Mouse (Mus musculus): ENCODE results near the gene Evi5. TPM values are rescaled to one million over a fixed set of nuclear protein-coding genes. Genes with fewer than 3 reads are reported as not detected.

The Evi5 gene
- polyA plus RNA-seq, 1 experiment from 2014 or later: 63.6 TPM

DNA sequence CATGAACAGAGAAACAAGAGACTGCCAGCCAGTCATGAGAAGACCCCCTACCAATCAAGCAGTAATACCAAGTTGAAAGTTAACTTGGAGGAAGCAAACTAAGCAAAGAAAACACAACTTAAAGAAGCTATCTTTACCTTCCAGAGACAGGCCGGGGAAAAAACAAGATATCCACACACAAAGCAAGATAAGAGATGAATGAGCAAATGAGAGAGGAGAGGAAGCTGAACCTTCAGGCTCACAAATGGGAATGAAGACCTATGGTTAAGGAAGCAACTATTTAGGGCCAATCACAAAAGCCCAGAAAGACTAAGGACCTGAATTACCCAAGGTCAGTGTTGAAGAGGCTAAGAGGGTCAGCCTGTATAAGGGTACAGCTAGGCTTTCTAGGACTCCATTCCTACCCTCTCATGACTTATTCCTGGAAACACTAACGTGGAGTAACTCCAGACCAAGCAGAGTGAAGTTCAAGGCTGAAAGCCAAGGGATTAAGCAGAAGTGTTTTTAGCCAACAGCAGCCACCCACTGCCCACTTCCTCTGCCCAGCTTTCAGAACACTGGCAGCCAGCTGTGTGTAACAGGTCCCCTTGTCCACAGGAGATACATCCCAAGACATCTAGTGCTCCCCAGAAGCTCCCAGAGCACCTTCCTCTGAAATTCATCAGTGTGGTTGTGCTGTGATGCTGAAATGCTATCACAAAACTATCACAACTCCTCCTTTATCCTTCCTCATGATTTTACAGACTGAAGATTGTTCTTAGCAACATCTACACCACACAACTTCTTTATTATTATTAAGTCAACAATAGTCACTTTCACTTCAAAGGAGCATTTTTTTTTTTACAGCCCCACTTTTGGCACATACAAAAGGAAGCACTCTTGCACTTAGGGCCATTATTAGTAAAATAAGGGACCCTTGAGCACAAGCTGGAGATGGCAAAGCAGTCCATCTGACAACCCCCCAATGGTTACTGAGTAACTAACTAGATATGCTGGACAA, 8.5 kb downstream of the Evi5 start:
- H3K27ac ChIP-seq (ENCODE audit: low read depth): no peak overlapping the region; the same call in 1 of the 2 replicates
- H3K27me3 ChIP-seq (replicated peaks; ENCODE audit: control insufficient read depth, insufficient read depth, low read length): no peaks in the 10 kb centered on the region
- H3K4me2 ChIP-seq (ENCODE audit: low read length): peak overlapping the region; percentile 15; the same call in 1 of the 2 replicates
- ATAC-seq (replicated peaks; ENCODE audit: low FRiP score, low TSS enrichment, low read depth) (no peak), DNase-seq (ENCODE audit: low spot score) (no peak)
- H3K9ac ChIP-seq (ENCODE audit: low read length): no peak overlapping the region
- H3K4me3 ChIP-seq (ENCODE audit: low read depth, low read length): no peak overlapping the region
- H3K36me3 ChIP-seq (ENCODE audit: control insufficient read depth, insufficient read depth, low read length): no peaks in the 10 kb centered on the region
- WGBS: 53% methylated on average over 2 of the region's 2 CpGs
- no peaks in the 10 kb centered on the region for H3K9me3 ChIP-seq (ENCODE audit: control insufficient read depth, low read length)
- peaks cover 12% of the 10 kb centered on the region for H3K4me1 ChIP-seq (replicated peaks; ENCODE audit: control insufficient read depth, insufficient read depth, low read length)

DNA sequence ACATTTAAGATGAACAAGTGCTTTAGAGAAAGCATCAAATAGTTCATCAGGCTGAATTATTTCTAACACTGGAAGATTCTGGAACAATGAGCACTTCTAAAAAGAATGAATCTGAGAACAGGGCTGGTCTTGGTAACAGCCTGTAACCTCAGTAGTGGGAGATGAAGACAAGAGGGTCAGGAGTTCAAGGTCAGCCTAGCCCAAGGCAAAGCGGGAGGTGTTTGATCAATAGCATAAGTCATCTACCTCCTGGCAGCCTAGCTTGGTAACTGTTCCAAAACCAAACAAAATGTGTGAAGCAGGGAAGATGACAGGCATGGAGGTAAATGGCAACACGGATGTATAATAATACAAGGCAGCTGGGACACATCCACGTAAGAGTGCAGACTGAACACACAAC, 10.9 kb downstream of the Evi5 start:
- no peaks in the 10 kb centered on the region for H3K36me3 ChIP-seq (ENCODE audit: control insufficient read depth, insufficient read depth, low read length)
- no peak overlapping the region for H3K9ac ChIP-seq (ENCODE audit: low read length)
- peaks cover 12% of the 10 kb centered on the region for H3K4me1 ChIP-seq (replicated peaks; ENCODE audit: control insufficient read depth, insufficient read depth, low read length)
- DNase-seq (ENCODE audit: low spot score) (no peak), ATAC-seq (replicated peaks; ENCODE audit: low FRiP score, low TSS enrichment, low read depth) (no peak)
- no peaks in the 10 kb centered on the region for H3K27me3 ChIP-seq (replicated peaks; ENCODE audit: control insufficient read depth, insufficient read depth, low read length)
- H3K27ac ChIP-seq (ENCODE audit: low read depth): no peak overlapping the region
- WGBS: 74% methylated on average over 3 of the region's 3 CpGs
- H3K4me3 ChIP-seq (ENCODE audit: low read depth, low read length): no peak overlapping the region
- no peaks in the 10 kb centered on the region for H3K9me3 ChIP-seq (ENCODE audit: control insufficient read depth, low read length)
- H3K4me2 ChIP-seq (ENCODE audit: low read length): no peak overlapping the region

DNA sequence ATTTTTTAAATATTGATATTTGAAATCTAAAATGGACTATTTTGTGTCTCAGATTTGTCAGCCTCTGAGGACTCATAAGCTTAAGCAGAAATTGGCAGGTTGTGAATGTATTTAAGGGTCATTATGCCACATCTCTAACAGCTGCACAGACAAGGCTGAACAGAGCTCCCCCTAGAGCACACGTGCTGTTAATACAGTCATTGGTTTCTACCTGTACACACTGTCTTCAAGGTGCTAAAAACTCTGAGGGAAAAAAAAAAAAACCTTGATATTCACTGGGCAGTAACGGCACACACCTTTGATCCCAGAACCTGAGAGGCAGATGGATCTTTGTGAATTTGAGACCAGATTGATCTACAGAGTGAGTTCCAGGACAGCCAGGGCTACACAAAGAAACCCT, 15.9 kb downstream of the Evi5 start:
- 54% methylated on average over 2 of the region's 2 CpGs for whole genome bisulfite sequencing
- ATAC-seq (replicated peaks; ENCODE audit: low FRiP score, low TSS enrichment, low read depth) (no peak), DNase-seq (ENCODE audit: low spot score) (no peak)

DNA sequence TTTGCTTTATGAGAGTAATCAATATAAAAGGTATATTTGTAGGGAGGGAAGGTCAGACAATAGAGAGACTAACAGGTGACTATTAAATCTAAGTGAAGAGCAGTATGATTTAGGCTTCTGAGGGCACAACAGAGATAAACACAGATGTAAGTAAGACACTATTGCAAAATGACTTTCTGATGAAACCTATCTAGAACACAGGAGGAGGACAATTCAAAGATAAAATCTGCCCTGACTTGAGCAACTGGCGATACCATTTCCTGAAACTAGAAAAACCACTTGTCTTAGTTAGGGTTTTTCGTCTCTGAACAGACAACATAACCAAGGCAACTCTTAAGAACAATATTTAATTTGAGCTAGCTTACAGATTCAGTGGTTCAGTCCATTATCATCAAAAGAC, 19.4 kb downstream of the Evi5 start:
- H3K36me3 ChIP-seq (ENCODE audit: control insufficient read depth, insufficient read depth, low read length): no peaks in the 10 kb centered on the region
- no peaks in the 10 kb centered on the region for H3K27me3 ChIP-seq (replicated peaks; ENCODE audit: control insufficient read depth, insufficient read depth, low read length)
- peaks cover 16% of the 10 kb centered on the region for H3K4me1 ChIP-seq (replicated peaks; ENCODE audit: control insufficient read depth, insufficient read depth, low read length)
- no peak overlapping the region for H3K4me3 ChIP-seq (ENCODE audit: low read depth, low read length)
- DNase-seq (ENCODE audit: low spot score): no peak
- no peak for ATAC-seq (replicated peaks; ENCODE audit: low FRiP score, low TSS enrichment, low read depth)
- WGBS: 70% methylated on average over 2 of the region's 2 CpGs
- no peak overlapping the region for H3K4me2 ChIP-seq (ENCODE audit: low read length)
- H3K9ac ChIP-seq (ENCODE audit: low read length): no peak overlapping the region
- H3K9me3 ChIP-seq (ENCODE audit: control insufficient read depth, low read length): no peaks in the 10 kb centered on the region
- H3K27ac ChIP-seq (ENCODE audit: low read depth): no peak overlapping the region

More for the DNA sequence above, 15.9 kb downstream of the Evi5 start:
- Histone ChIP-seq H3K27me3 (replicated peaks; ENCODE audit: control insufficient read depth, insufficient read depth, low read length) (no peaks in the 10 kb centered on the region), H3K9me3 (ENCODE audit: control insufficient read depth, low read length) (no peaks in the 10 kb centered on the region), H3K4me2 (ENCODE audit: low read length) (no peak overlapping the region), H3K4me1 (replicated peaks; ENCODE audit: control insufficient read depth, insufficient read depth, low read length) (peaks cover 12% of the 10 kb centered on the region), H3K4me3 (ENCODE audit: low read depth, low read length) (no peak overlapping the region), H3K9ac (ENCODE audit: low read length) (no peak overlapping the region), H3K36me3 (ENCODE audit: control insufficient read depth, insufficient read depth, low read length) (no peaks in the 10 kb centered on the region), H3K27ac (ENCODE audit: low read depth) (no peak overlapping the region)

DNA sequence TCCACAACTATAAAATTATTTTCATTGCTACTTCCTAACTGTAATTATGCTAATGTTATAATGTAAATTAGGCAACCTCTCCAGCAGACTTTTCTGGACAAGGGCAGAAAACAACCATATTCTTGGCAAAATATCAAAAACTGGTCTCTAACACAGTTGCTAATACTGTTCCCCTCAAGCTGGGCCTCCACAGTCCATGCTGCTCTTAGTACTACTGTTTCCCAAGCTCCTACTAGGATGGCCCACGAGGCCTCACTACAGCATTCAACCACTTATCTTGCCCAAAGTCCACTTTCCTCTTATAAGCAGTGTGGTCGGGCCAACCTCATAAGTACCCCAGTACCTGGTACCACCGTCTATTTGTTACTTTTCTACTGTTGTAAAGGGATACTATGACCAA, 20.4 kb downstream of the Evi5 start:
- no peak overlapping the region for H3K4me2 ChIP-seq (ENCODE audit: low read length)
- H3K4me1 ChIP-seq (replicated peaks; ENCODE audit: control insufficient read depth, insufficient read depth, low read length): peaks cover 16% of the 10 kb centered on the region
- H3K36me3 ChIP-seq (ENCODE audit: control insufficient read depth, insufficient read depth, low read length): no peaks in the 10 kb centered on the region
- WGBS: 72% methylated on average over 3 of the region's 3 CpGs
- no peak overlapping the region for H3K4me3 ChIP-seq (ENCODE audit: low read depth, low read length)
- peaks cover 6% of the 10 kb centered on the region; the same call in 1 of the 2 replicates for H3K9me3 ChIP-seq (ENCODE audit: control insufficient read depth, low read length)
- H3K27ac ChIP-seq (ENCODE audit: low read depth): no peak overlapping the region
- ATAC-seq (replicated peaks; ENCODE audit: low FRiP score, low TSS enrichment, low read depth): no peak
- no peak for DNase-seq (ENCODE audit: low spot score)
- no peaks in the 10 kb centered on the region for H3K27me3 ChIP-seq (replicated peaks; ENCODE audit: control insufficient read depth, insufficient read depth, low read length)
- H3K9ac ChIP-seq (ENCODE audit: low read length): no peak overlapping the region

DNA sequence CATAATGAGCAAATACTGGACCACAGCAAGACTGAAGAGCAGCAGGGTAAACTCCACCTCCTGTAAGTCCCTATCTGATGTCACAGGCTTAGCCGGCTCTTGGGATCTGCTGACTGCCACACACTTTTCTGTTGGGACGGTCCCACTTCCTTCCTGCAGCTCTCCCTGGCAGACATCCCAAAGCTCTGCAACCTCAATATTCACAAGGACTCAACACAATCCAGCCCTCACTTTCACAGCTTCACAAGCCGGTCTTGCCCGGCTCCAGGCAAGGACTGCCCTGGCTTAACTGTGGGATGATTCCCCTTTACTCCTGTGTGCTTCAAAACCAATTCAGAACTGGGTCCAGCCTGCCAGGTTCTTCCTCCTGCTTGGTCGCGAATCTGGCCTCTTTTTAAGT, 21.1 kb downstream of the Evi5 start:
- Histone ChIP-seq H3K27ac (ENCODE audit: low read depth) (peak overlapping the region; percentile 59), H3K4me3 (ENCODE audit: low read depth, low read length) (no peak overlapping the region), H3K9me3 (ENCODE audit: control insufficient read depth, low read length) (peaks cover 6% of the 10 kb centered on the region; the same call in 1 of the 2 replicates), H3K9ac (ENCODE audit: low read length) (no peak overlapping the region), H3K36me3 (ENCODE audit: control insufficient read depth, insufficient read depth, low read length) (no peaks in the 10 kb centered on the region), H3K4me2 (ENCODE audit: low read length) (no peak overlapping the region), H3K4me1 (replicated peaks; ENCODE audit: control insufficient read depth, insufficient read depth, low read length) (peaks cover 16% of the 10 kb centered on the region), H3K27me3 (replicated peaks; ENCODE audit: control insufficient read depth, insufficient read depth, low read length) (no peaks in the 10 kb centered on the region)
- DNase-seq (ENCODE audit: low spot score) (peak; percentile 55), ATAC-seq (replicated peaks; ENCODE audit: low FRiP score, low TSS enrichment, low read depth) (no peak)
- WGBS: 36% methylated on average over 6 of the region's 6 CpGs

DNA sequence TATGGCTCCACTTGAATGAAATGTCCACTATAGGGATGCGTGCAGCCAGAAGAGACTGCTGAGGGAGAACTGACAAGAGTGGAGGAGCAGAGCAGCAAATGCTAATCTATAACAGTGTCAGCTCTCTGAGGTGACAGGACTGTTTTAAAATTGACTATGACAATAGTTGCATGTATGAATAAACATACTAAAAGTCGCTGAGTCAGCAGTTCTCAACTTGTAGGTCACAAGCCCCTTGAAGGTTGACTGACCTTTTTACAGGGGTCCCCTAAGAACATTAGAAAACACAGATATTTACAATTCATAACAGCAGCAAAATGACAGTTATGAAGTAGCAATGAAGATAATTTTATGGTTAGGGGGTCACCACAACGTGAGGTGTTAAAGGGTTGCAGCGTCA, 25.9 kb downstream of the Evi5 start:
- peaks cover 7% of the 10 kb centered on the region; the same call in 1 of the 2 replicates for H3K4me1 ChIP-seq (replicated peaks; ENCODE audit: control insufficient read depth, insufficient read depth, low read length)
- no peak for ATAC-seq (replicated peaks; ENCODE audit: low FRiP score, low TSS enrichment, low read depth)
- DNase-seq (ENCODE audit: low spot score): no peak
- H3K4me2 ChIP-seq (ENCODE audit: low read length): no peak overlapping the region
- H3K9ac ChIP-seq (ENCODE audit: low read length): no peak overlapping the region
- H3K4me3 ChIP-seq (ENCODE audit: low read depth, low read length): no peak overlapping the region
- H3K9me3 ChIP-seq (ENCODE audit: control insufficient read depth, low read length): peaks cover 6% of the 10 kb centered on the region; the same call in 1 of the 2 replicates
- H3K27me3 ChIP-seq (replicated peaks; ENCODE audit: control insufficient read depth, insufficient read depth, low read length): no peaks in the 10 kb centered on the region
- WGBS: 89% methylated on average over 4 of the region's 4 CpGs
- no peak overlapping the region for H3K27ac ChIP-seq (ENCODE audit: low read depth)
- no peaks in the 10 kb centered on the region for H3K36me3 ChIP-seq (ENCODE audit: control insufficient read depth, insufficient read depth, low read length)

DNA sequence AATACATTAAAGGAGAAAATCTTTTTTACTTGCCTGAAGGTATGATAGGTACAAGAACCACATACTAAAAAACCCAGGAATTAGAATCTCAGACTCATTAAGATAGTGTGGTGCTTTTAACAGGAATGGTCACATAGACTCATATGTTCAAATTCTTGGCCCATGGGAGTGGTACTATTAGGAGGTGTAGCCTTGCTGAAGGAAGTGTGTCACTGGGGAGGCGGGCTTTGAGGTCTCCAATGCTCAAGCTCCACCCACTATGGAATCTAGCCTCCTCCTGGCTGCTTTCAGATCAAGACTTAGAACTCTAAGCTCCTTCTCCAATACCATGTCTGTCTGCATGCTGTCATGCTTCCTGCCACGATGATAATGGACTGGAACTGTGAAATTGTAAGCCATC, 27.1 kb downstream of the Evi5 start:
- Histone ChIP-seq H3K27ac (ENCODE audit: low read depth) (no peak overlapping the region), H3K27me3 (replicated peaks; ENCODE audit: control insufficient read depth, insufficient read depth, low read length) (no peaks in the 10 kb centered on the region), H3K9ac (ENCODE audit: low read length) (no peak overlapping the region), H3K4me2 (ENCODE audit: low read length) (no peak overlapping the region), H3K9me3 (ENCODE audit: control insufficient read depth, low read length) (peaks cover 6% of the 10 kb centered on the region; the same call in 1 of the 2 replicates), H3K4me1 (replicated peaks; ENCODE audit: control insufficient read depth, insufficient read depth, low read length) (0 out of 2 replicates have a peak, but pooled peaks cover 4% of the 10 kb centered on the region), H3K4me3 (ENCODE audit: low read depth, low read length) (no peak overlapping the region), H3K36me3 (ENCODE audit: control insufficient read depth, insufficient read depth, low read length) (no peaks in the 10 kb centered on the region)
- no peak for DNase-seq (ENCODE audit: low spot score)
- no peak for ATAC-seq (replicated peaks; ENCODE audit: low FRiP score, low TSS enrichment, low read depth)
- WGBS: 73% methylated on average over 2 of the region's 2 CpGs
